Mouse (Mus musculus) c-Kit-positive CD71-positive TER-119-negative erythroid progenitor cells, embryonic 14.5 days (primary cell): ENCODE measurements around the gene Olfr1420.
"Not testable (repeated sequence)": the region's sequence is repeated elsewhere in the genome, so short reads cannot be mapped to it uniquely, and the experiment has no call there.

ENCODE experiments used
- DNase-seq: peaks from one replicate; pipeline ENCODE4 v3.0.0-alpha.2; 2013; ENCODE audit warnings: low read depth

The Olfr1420 gene

GRCm38 (mm10) chr19:11886265-11886664, at the start of gene Olfr1420:
TSS of gene Olfr1420 (plus strand) at chr19:11886565.
- no peak for DNase-seq

GRCm38 (mm10) chr19:11839119-11839518, 47.2 kb upstream of the Olfr1420 start, which contains the start of gene Olfr1417:
TSS of gene Olfr1417 (minus strand) at chr19:11839219.
- DNase-seq: no peak

- no peak for DNase-seq
Measured at GRCm38 (mm10) chr19:11846333-11846732, 40.0 kb upstream of the Olfr1420 start.

- no peak for DNase-seq
Measured at GRCm38 (mm10) chr19:11852652-11853051, 33.7 kb upstream of the Olfr1420 start.

GRCm38 (mm10) chr19:11854821-11855220, 31.5 kb upstream of the Olfr1420 start:
- no peak for DNase-seq

- no peak for DNase-seq
Measured at GRCm38 (mm10) chr19:11856506-11856905, 29.9 kb upstream of the Olfr1420 start.

GRCm38 (mm10) chr19:11860966-11861365, 25.4 kb upstream of the Olfr1420 start, which contains the start of gene Olfr1418:
TSS of gene Olfr1418 (minus strand) at chr19:11861066.
- DNase-seq: no peak

- no peak for DNase-seq
Measured at GRCm38 (mm10) chr19:11867837-11868236, 18.5 kb upstream of the Olfr1420 start.

GRCm38 (mm10) chr19:11875006-11875405, 11.4 kb upstream of the Olfr1420 start, which contains the start of gene Olfr1419:
TSS of gene Olfr1419 (minus strand) at chr19:11875106.
- DNase-seq: no peak

- not testable (repeated sequence) for DNase-seq
Measured at GRCm38 (mm10) chr19:11878404-11878803, 8.0 kb upstream of the Olfr1420 start.

GRCm38 (mm10) chr19:11911021-11911420, 24.7 kb downstream of the Olfr1420 start:
- DNase-seq: no peak

- no peak for DNase-seq
Measured at GRCm38 (mm10) chr19:11911603-11912002, 25.2 kb downstream of the Olfr1420 start.

- DNase-seq: peak; percentile 95
Measured at GRCm38 (mm10) chr19:11912037-11912532, 25.7 kb downstream of the Olfr1420 start, which contains the start of gene Patl1. TSS of gene Patl1 (plus strand) at chr19:11912399.

GRCm38 (mm10) chr19:11912533-11913121, 26.3 kb downstream of the Olfr1420 start:
- no peak for DNase-seq

- no peak for DNase-seq
Measured at GRCm38 (mm10) chr19:11915804-11916203, 29.4 kb downstream of the Olfr1420 start.

GRCm38 (mm10) chr19:11922068-11922467, 35.7 kb downstream of the Olfr1420 start:
- DNase-seq: no peak

- DNase-seq: not testable (repeated sequence)
Measured at GRCm38 (mm10) chr19:11922515-11922914, 36.1 kb downstream of the Olfr1420 start.

- no peak for DNase-seq
Measured at GRCm38 (mm10) chr19:11926380-11926779, 40.0 kb downstream of the Olfr1420 start.

GRCm38 (mm10) chr19:11928025-11928748, 41.8 kb downstream of the Olfr1420 start:
- DNase-seq: peak; percentile 74

GRCm38 (mm10) chr19:11946460-11946859, 60.1 kb downstream of the Olfr1420 start:
- not testable (repeated sequence) for DNase-seq
